Mouse (Mus musculus) liver, embryonic 14.5 days (tissue): ENCODE measurements at regions not wholly inside any gene's neighbourhood (a gene's known extent, or its start where the extent isn't known, plus 50 kb on each side); places are given as distances from the start of the nearest gene placed in this dataset.

Source experiments
- CTCF ChIP-seq: IDR thresholded peaks from 2 replicates; pipeline ENCODE4 v1.5.1; 2016; ENCODE audit warnings: antibody characterized with exemption, low read depth, control low read depth
- EP300 ChIP-seq: IDR thresholded peaks from 2 replicates; pipeline ENCODE4 v1.6.1; 2016; ENCODE audit warnings: antibody characterized with exemption, low read depth

GRCm38 (mm10) chr14:87266309-87266708, 125.3 kb upstream of the Diaph3 start:
- TF ChIP-seq CTCF (no peak), EP300 (no peak)
